Mouse (Mus musculus) spleen, adult 2 months (tissue): Measurements from ENCODE around the gene Cebpe. TPM values are rescaled to one million over a fixed set of nuclear protein-coding genes. Genes with fewer than 3 reads are reported as not detected.

Experiments
- DNase-seq, 2 experiments: peaks; one replicate each; pipeline versions ENCODE4 v3.0.0 to v3.0.0-alpha.2; 2012 to 2021; ENCODE audit warnings: low spot score in 2 of 2, low read depth in 1 of 2
- H3K27ac ChIP-seq: fragments of 200-500 bp; 2 replicates; pipeline ENCODE4 v1.5.1; 2012; ENCODE audit warnings: low read length, inconsistent platforms; ENCODE audit not compliant: insufficient read depth
- H3K27me3 ChIP-seq: fragments of 200-500 bp; 2 replicates; pipeline ENCODE4 v1.6.1; 2012; ENCODE audit warnings: mild to moderate bottlenecking, moderate library complexity, low read length, inconsistent platforms; ENCODE audit not compliant: control insufficient read depth, insufficient read depth
- H3K36me3 ChIP-seq: fragments of 200-500 bp; 2 replicates; pipeline ENCODE4 v1.6.1; 2012; ENCODE audit warnings: mild to moderate bottlenecking, low read length, inconsistent platforms; ENCODE audit not compliant: control insufficient read depth, insufficient read depth
- H3K4me1 ChIP-seq: fragments of 200-500 bp; 2 replicates; pipeline ENCODE4 v1.6.1; 2011; ENCODE audit warnings: inconsistent platforms; ENCODE audit not compliant: control insufficient read depth, insufficient read depth, insufficient read length
- H3K4me3 ChIP-seq: fragments of 200-500 bp; 2 replicates; pipeline ENCODE4 v1.5.1; 2011; ENCODE audit warnings: mild to moderate bottlenecking, inconsistent platforms; ENCODE audit not compliant: insufficient read depth, insufficient read length; ENCODE audit errors: extremely low read depth
- CTCF ChIP-seq: fragments of 200-500 bp; IDR thresholded peaks from 2 replicates; pipeline ENCODE4 v1.5.1; 2011; ENCODE audit warnings: mild to moderate bottlenecking, inconsistent platforms; ENCODE audit not compliant: insufficient read depth, insufficient read length, insufficient replicate concordance; ENCODE audit errors: extremely low read depth
- POLR2A ChIP-seq: fragments of 200-500 bp; IDR thresholded peaks from 2 replicates; pipeline ENCODE4 v1.6.1; 2011; ENCODE audit warnings: low read depth, low read length, inconsistent platforms
- WGBS: fragments of 180-500 bp; shearing (Covaris S2); methylation state at CpG from one replicate; pipeline ENCODE4 v1.1.7; 2018; 5-methylcytosine and 5-hydroxymethylcytosine counted together
- polyA plus RNA-seq: library from polyadenylated mRNA; depleted of rRNA; stranded (reverse); fragments of >200 nt; gene quantifications from 2 replicates; pipeline ENCODE4 v1.2.3, GENCODE M21; 2012; rRNA removed

Cebpe gene
- 5.2 and 5.9 TPM in 2 replicates for polyA plus RNA-seq

- H3K36me3 ChIP-seq = no peaks in the 10 kb centered on the region
- no peak within 1 kb of the TSS for H3K4me3 ChIP-seq
- no peak for TF ChIP-seq CTCF
- TF ChIP-seq POLR2A = no peak
- H3K4me1 ChIP-seq = peaks cover 10% of the 10 kb centered on the region; the same call in 1 of the 2 replicates
- no peaks in the 10 kb centered on the region for H3K27me3 ChIP-seq
- no peak for DNase-seq
- peak within 1 kb of the TSS; percentile 40; the same call in 1 of the 2 replicates for H3K27ac ChIP-seq
- WGBS = 78% methylated on average over 7 of the region's 7 CpGs
Observed at GRCm38 (mm10) chr14:54712074-54712473, at the start of gene Cebpe. TSS of gene Cebpe (minus strand) at chr14:54712174.

- H3K27me3 ChIP-seq = no peaks in the 10 kb centered on the region
- TF ChIP-seq CTCF (no peak), POLR2A (no peak)
- H3K4me1 ChIP-seq = no peaks in the 10 kb centered on the region
- WGBS = 23% methylated on average over 6 of the region's 6 CpGs
- no peaks in the 10 kb centered on the region for H3K36me3 ChIP-seq
- H3K27ac ChIP-seq = peak overlapping the region; percentile 46; the same call in 1 of the 2 replicates
- H3K4me3 ChIP-seq = no peak overlapping the region
- DNase-seq = no peak
Observed at GRCm38 (mm10) chr14:54756382-54756781, 44.4 kb upstream of the Cebpe start.

GRCm38 (mm10) chr14:54754602-54755018, 42.6 kb upstream of the Cebpe start:
- TF ChIP-seq POLR2A (no peak), CTCF (no peak)
- no peaks in the 10 kb centered on the region for H3K4me1 ChIP-seq
- 53% methylated on average over 6 of the region's 6 CpGs for WGBS
- H3K36me3 ChIP-seq = no peaks in the 10 kb centered on the region
- no peak overlapping the region for H3K4me3 ChIP-seq
- H3K27ac ChIP-seq = no peak overlapping the region
- no peak for DNase-seq
- H3K27me3 ChIP-seq = no peaks in the 10 kb centered on the region

GRCm38 (mm10) chr14:54753986-54754601, 42.1 kb upstream of the Cebpe start:
- no peaks in the 10 kb centered on the region for H3K36me3 ChIP-seq
- TF ChIP-seq POLR2A = no peak
- no peak for TF ChIP-seq CTCF
- no peak overlapping the region for H3K27ac ChIP-seq
- H3K4me3 ChIP-seq = no peak overlapping the region
- H3K27me3 ChIP-seq = no peaks in the 10 kb centered on the region
- H3K4me1 ChIP-seq = no peaks in the 10 kb centered on the region
- DNase-seq = no peak
- WGBS = 72% methylated on average over 14 of the region's 14 CpGs

GRCm38 (mm10) chr14:54752938-54753337, 41.0 kb upstream of the Cebpe start:
- 93% methylated on average over 6 of the region's 6 CpGs for WGBS

GRCm38 (mm10) chr14:54751768-54752167, 39.8 kb upstream of the Cebpe start:
- TF ChIP-seq CTCF = no peak
- TF ChIP-seq POLR2A = no peak
- no peak for DNase-seq
- H3K36me3 ChIP-seq = no peaks in the 10 kb centered on the region
- H3K27ac ChIP-seq = no peak overlapping the region
- H3K4me1 ChIP-seq = no peaks in the 10 kb centered on the region
- 86% methylated on average over 1 of the region's 1 CpGs for whole genome bisulfite sequencing
- H3K4me3 ChIP-seq = no peak overlapping the region
- H3K27me3 ChIP-seq = no peaks in the 10 kb centered on the region

More at GRCm38 (mm10) chr14:54752938-54753337, 41.0 kb upstream of the Cebpe start:
- no peaks in the 10 kb centered on the region for H3K4me1 ChIP-seq
- DNase-seq = no peak
- H3K27ac ChIP-seq = no peak overlapping the region
- H3K4me3 ChIP-seq = no peak overlapping the region
- no peaks in the 10 kb centered on the region for H3K27me3 ChIP-seq
- no peaks in the 10 kb centered on the region for H3K36me3 ChIP-seq
- TF ChIP-seq POLR2A (no peak), CTCF (no peak)

- Histone ChIP-seq H3K27me3 (no peaks in the 10 kb centered on the region), H3K4me3 (no peak overlapping the region), H3K4me1 (no peaks in the 10 kb centered on the region), H3K36me3 (no peaks in the 10 kb centered on the region), H3K27ac (no peak overlapping the region)
- 37% methylated on average over 4 of the region's 4 CpGs for WGBS
- TF ChIP-seq CTCF = no peak
- no peak for TF ChIP-seq POLR2A
- DNase-seq = no peak
Observed at GRCm38 (mm10) chr14:54749238-54749637, 37.3 kb upstream of the Cebpe start.
